Mouse (Mus musculus): ENCODE results near the gene Krtap5-2. TPM values are rescaled to one million over a fixed set of nuclear protein-coding genes. Genes with fewer than 3 reads are reported as not detected.
"Not testable (repeated sequence)": the region's sequence is repeated elsewhere in the genome, so short reads cannot be mapped to it uniquely, and the experiment has no call there.

Krtap5-2 gene
- not detected in 2 replicates for polyA plus RNA-seq (2015; fragmentation: Nextera tagmentation; extraction: Ambion mirVana)

DNA sequence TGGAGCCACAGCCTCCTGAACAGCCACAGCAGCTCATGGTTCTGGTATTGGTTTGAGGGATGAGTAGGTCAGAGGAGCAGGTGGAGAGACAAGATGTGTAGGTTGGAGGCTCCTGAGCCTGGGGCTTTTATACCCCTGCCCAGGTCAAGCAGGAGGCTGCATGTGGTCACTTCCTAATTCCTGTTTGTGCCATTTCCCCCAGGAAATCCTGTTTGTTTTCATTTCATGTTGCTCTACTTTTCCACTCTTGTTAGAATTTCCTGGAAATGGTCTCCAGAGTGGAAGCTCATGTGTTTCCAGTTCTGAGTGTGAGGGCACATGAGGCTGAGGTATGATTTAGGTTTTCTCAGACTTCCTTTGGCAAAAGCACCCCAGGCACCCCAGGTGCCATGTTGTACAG lies at the start of gene Krtap5-2:
TSS of gene Krtap5-2 (minus strand) at position 101 of the 400 bp plus-strand sequence.
- not testable (repeated sequence) for H3K27ac ChIP-seq; ATAC-seq (replicated peaks); H3K27me3 ChIP-seq (replicated peaks); H3K9ac ChIP-seq; H3K4me1 ChIP-seq; H3K4me2 ChIP-seq; H3K36me3 ChIP-seq (replicated peaks); H3K9me3 ChIP-seq; H3K4me3 ChIP-seq

DNA sequence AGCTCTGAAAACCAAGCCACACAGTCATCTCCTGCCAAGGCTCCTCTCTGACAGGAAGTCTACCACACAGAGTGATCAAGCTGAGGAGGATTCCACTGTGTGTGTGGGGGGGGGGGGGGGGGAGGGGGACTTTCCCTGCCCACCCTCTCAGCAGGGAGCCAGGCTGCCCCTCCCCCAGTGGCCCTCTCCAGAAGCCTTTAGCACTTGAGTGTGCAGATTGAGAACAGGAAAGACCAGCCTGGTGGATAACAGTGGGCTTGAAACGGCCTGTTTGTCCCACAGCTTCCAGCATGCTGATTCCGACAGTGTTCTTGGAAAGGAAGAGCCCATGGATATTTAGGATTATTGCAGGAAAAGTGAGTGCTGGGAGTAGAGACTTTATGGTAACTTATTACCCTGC lies 48.7 kb upstream of the Krtap5-2 start:
- Histone ChIP-seq H3K4me3 (no peak overlapping the region), H3K36me3 (replicated peaks) (no peaks in the 10 kb centered on the region), H3K9me3 (no peaks in the 10 kb centered on the region), H3K27me3 (replicated peaks) (no peaks in the 10 kb centered on the region), H3K4me1 (no peaks in the 10 kb centered on the region), H3K4me2 (no peak overlapping the region), H3K9ac (no peak overlapping the region), H3K27ac (no peak overlapping the region)
- no peak for ATAC-seq (replicated peaks)
- WGBS: 57% methylated on average over 2 of the region's 2 CpGs

DNA sequence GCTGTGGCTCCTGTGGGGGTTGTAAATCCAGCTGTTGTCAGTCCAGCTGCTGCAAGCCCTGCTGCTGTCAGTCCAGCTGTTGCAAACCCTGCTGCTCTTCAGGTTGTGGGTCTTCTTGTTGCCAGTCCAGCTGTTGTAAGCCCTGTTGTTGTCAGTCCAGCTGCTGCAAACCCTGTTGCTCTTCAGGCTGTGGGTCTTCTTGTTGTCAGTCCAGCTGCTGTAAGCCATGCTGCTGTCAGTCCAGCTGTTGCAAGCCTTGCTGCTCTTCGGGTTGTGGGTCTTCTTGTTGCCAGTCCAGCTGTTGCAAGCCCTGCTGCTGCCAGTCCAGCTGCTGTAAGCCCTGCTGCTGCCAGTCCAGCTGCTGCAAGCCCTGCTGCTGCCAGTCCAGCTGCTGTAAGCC lies 36.3 kb upstream of the Krtap5-2 start:
- 61% methylated on average over 1 of the region's 1 CpGs for WGBS
- not testable (repeated sequence) for H3K36me3 ChIP-seq (replicated peaks); H3K4me2 ChIP-seq; H3K4me3 ChIP-seq; H3K4me1 ChIP-seq; H3K9ac ChIP-seq; H3K27me3 ChIP-seq (replicated peaks); H3K9me3 ChIP-seq; ATAC-seq (replicated peaks); H3K27ac ChIP-seq

DNA sequence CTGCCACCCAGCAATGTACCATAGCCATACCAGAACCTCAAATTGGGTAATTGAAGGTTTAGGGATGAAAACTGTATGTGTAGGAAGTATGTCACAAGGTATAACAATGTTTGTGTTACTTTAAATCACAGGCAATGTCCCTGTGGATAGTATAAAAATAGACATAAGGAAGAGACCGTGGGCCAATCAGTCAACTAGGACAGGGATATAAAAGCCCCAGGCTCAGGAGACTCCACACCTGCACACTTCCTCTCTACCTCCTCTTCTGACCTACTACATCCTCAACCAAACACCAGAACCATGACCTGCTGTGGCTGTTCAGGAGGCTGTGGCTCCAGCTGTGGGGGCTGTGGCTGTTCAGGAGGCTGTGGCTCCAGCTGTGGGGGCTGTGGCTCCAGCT lies 35.8 kb upstream of the Krtap5-2 start, which contains the start of gene Gm7579:
TSS of gene Gm7579 (plus strand) at position 301 of the 400 bp plus-strand sequence.
- Histone ChIP-seq H3K27me3 (replicated peaks) (no peaks in the 10 kb centered on the region), H3K36me3 (replicated peaks) (no peaks in the 10 kb centered on the region), H3K9ac (no peak within 1 kb of the TSS), H3K4me2 (no peak within 1 kb of the TSS), H3K4me3 (no peak within 1 kb of the TSS), H3K4me1 (no peaks in the 10 kb centered on the region), H3K9me3 (no peaks in the 10 kb centered on the region), H3K27ac (no peak within 1 kb of the TSS)
- 84% methylated on average over 1 of the region's 1 CpGs for WGBS
- ATAC-seq (replicated peaks): no peak

DNA sequence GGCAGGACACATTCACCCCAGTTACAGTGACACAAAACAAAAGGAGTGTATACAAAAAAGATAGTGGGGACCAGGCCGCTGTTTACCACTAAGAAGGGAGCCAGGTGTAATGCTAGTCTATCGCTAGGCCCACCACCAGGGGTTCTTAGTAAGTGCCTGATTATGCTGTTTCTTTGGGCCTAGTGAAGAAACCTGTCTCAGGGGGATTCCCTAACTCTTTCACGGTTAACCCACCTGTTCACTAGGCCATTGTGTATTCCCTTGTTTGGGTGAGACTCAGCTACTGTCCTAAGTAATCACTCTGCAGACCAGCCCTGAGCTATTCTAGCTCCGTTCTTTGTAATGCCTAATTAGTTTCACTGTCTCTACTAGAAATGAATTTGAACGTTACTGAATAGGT lies 31.1 kb upstream of the Krtap5-2 start:
- 71% methylated on average over 5 of the region's 5 CpGs for WGBS
- not testable (repeated sequence) for ATAC-seq (replicated peaks); H3K4me3 ChIP-seq; H3K27me3 ChIP-seq (replicated peaks); H3K9me3 ChIP-seq; H3K36me3 ChIP-seq (replicated peaks); H3K27ac ChIP-seq; H3K4me2 ChIP-seq; H3K9ac ChIP-seq; H3K4me1 ChIP-seq

DNA sequence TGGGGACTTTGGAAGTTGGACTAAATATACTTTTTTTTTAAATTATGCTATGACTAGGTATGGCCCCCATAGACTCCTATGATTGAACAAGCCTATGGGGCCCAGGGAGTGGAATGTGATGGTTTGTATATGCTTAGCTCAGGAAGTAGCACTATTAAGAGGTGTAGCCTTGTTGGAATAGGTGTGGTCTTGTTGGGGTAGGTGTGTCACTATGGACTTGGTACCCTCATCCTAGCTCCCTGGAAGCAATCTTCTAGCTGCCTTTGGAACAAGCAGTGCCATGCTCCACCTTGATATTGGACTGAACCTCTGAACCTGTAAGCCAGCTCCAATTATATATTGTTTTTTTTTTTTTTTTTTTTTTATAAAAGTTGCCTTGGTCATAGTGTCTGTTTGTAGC lies 29.7 kb upstream of the Krtap5-2 start:
- no peak for ATAC-seq (replicated peaks)
- H3K4me3 ChIP-seq: no peak overlapping the region
- H3K4me1 ChIP-seq: no peaks in the 10 kb centered on the region
- H3K36me3 ChIP-seq (replicated peaks): no peaks in the 10 kb centered on the region
- no peaks in the 10 kb centered on the region for H3K27me3 ChIP-seq (replicated peaks)
- H3K4me2 ChIP-seq: no peak overlapping the region
- no peaks in the 10 kb centered on the region for H3K9me3 ChIP-seq
- H3K9ac ChIP-seq: no peak overlapping the region
- H3K27ac ChIP-seq: no peak overlapping the region

DNA sequence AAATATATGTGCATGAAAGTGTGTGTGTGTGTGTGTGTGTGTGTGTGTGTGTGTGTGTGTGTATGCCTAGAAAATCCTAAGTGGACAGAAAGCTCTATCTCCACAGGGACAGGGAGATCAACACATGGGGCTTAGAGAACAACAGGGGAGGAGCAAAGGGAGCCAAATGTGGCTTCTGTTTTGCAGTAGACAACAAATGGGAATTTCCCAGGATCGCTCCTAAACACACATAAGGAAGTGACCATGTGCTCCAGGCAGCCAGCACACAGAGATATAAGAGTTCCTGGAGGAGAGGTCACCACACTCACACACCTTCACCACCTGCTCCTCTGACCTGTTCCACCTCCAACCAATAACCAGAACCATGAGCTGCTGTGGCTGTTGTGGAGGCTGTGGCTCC lies 25.3 kb upstream of the Krtap5-2 start, which contains the start of gene Krtap5-3:
TSS of gene Krtap5-3 (plus strand) at position 301 of the 400 bp plus-strand sequence.
- Histone ChIP-seq H3K4me1 (no peaks in the 10 kb centered on the region), H3K4me3 (no peak within 1 kb of the TSS), H3K9me3 (no peaks in the 10 kb centered on the region), H3K27ac (no peak within 1 kb of the TSS), H3K27me3 (replicated peaks) (no peaks in the 10 kb centered on the region), H3K9ac (no peak within 1 kb of the TSS), H3K4me2 (no peak within 1 kb of the TSS), H3K36me3 (replicated peaks) (no peaks in the 10 kb centered on the region)
- ATAC-seq (replicated peaks): no peak
- WGBS: 79% methylated on average over 1 of the region's 1 CpGs

DNA sequence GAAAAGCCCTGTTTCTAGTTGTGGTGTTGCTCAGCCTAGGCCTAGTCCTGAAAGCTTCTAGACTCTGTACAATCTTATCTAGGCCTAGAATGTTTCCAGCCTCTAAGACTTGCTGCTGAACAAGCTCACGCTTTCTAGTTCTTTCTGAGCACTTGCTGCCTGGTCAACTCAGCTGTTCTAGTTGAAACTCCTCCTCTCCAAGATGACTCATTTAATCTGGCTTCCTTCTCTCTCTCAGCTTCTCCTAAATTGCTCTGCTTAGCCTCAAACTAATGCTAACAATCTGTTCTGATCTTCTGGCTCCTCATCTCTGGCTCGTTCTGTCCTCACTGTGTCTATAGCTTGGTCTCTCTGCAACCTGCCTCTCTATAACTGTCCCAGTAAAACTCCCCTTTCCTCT lies 22.9 kb upstream of the Krtap5-2 start:
- Histone ChIP-seq H3K27me3 (replicated peaks) (no peaks in the 10 kb centered on the region), H3K36me3 (replicated peaks) (no peaks in the 10 kb centered on the region), H3K4me2 (no peak overlapping the region), H3K27ac (no peak overlapping the region), H3K9me3 (no peaks in the 10 kb centered on the region), H3K4me3 (no peak overlapping the region), H3K9ac (no peak overlapping the region), H3K4me1 (no peaks in the 10 kb centered on the region)
- 86% methylated on average over 2 of the region's 2 CpGs for WGBS
- ATAC-seq (replicated peaks): no peak

DNA sequence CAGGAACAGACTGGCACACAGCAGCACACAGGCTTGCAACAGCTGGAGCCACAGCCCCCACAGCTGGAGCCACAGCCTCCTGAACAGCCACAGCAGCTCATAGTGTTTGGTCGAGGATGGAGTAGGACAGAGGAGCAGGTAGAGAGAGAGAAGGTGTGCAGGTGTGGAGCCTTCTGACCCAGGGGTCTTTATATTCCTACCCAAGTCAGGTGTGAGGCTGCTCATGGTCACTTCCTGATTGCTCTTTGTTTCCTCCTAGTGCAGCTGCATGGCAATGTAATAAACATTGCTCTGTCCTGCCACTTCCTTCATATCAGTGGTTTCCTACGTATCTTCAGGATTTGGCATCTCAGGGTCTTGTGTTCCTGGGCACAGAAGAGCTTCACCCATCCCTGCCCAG lies 14.5 kb upstream of the Krtap5-2 start, which contains the start of gene Gm10153:
TSS of gene Gm10153 (minus strand) at position 101 of the 400 bp plus-strand sequence.
- WGBS: 44% methylated on average over 2 of the region's 2 CpGs
- Histone ChIP-seq H3K36me3 (replicated peaks) (no peaks in the 10 kb centered on the region), H3K9ac (no peak within 1 kb of the TSS), H3K9me3 (no peaks in the 10 kb centered on the region), H3K4me2 (no peak within 1 kb of the TSS), H3K4me3 (no peak within 1 kb of the TSS), H3K4me1 (no peaks in the 10 kb centered on the region), H3K27ac (no peak within 1 kb of the TSS), H3K27me3 (replicated peaks) (no peaks in the 10 kb centered on the region)
- ATAC-seq (replicated peaks): no peak

DNA sequence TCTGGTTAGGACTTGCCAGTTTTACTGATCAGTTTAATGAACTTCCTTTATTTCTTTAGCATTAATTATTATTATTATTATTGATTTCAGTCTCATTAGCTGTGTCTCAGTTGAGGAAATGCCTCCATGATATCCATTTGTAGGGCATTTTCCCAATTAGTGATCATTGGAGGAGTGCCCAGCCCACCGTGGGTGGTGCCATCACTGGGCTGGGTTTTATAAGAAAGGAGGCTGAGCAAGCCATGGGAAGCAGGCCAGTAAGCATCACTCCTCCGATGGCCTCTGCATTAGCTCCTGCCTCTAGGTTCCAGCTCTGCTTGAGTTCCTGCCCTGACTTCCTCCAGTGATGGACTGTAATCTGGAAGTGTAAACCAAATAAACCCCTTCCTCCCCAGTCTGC lies 12.4 kb upstream of the Krtap5-2 start:
- Histone ChIP-seq H3K27me3 (replicated peaks) (no peaks in the 10 kb centered on the region), H3K27ac (no peak overlapping the region), H3K9ac (no peak overlapping the region), H3K4me3 (no peak overlapping the region), H3K4me2 (no peak overlapping the region), H3K9me3 (no peaks in the 10 kb centered on the region), H3K36me3 (replicated peaks) (no peaks in the 10 kb centered on the region), H3K4me1 (no peaks in the 10 kb centered on the region)
- no peak for ATAC-seq (replicated peaks)
- whole genome bisulfite sequencing: 52% methylated on average over 2 of the region's 2 CpGs

DNA sequence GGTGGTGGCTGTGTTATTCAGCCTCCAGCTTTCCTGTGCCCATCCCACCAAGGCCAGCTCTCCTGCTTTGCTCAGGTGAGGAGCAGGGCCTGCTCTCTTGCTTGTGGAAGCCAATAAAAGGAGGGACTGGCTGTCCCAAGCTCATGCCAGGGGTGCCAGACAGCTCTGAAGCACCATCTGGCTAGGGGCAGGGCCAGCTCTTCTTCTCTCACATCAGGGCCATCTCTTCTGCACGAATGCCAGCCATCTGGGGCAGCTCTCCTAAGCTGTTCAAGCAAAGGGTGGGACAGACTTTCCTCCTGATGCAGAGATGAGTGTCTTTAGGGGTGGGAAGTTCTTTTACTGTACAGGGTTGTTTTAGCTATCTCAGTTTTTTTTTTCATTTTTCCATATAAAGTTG lies 5.2 kb upstream of the Krtap5-2 start:
- 86% methylated on average over 1 of the region's 1 CpGs for WGBS

DNA sequence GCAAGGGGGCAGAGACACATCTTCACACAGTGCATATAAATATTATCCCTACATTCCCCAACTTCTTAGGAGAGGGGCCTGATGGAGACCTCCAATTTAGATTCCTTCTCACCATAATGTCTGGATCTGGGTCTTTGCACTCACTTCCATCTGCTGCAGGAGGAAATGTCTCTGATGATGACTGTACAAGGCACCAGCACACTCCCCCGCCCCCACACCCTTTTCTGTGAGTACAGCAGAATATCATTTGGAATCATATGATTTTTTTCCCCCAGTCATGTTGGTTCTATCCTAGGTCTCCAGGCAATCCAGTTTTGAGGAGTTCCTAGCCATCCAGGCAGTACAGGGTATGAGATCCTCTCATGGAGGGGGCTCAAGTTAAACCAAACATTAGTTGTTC lies 2.9 kb upstream of the Krtap5-2 start:
- Histone ChIP-seq H3K9ac (no peak overlapping the region), H3K4me3 (no peak overlapping the region), H3K9me3 (no peaks in the 10 kb centered on the region), H3K36me3 (replicated peaks) (no peaks in the 10 kb centered on the region), H3K27ac (no peak overlapping the region), H3K27me3 (replicated peaks) (no peaks in the 10 kb centered on the region), H3K4me2 (no peak overlapping the region), H3K4me1 (no peaks in the 10 kb centered on the region)
- ATAC-seq (replicated peaks): no peak
- WGBS: 72% methylated on average over 1 of the region's 1 CpGs

More for the DNA sequence above, 5.2 kb upstream of the Krtap5-2 start:
- Histone ChIP-seq H3K27ac (no peak overlapping the region), H3K9me3 (no peaks in the 10 kb centered on the region), H3K9ac (no peak overlapping the region), H3K4me3 (no peak overlapping the region), H3K4me2 (no peak overlapping the region), H3K27me3 (replicated peaks) (no peaks in the 10 kb centered on the region), H3K4me1 (no peaks in the 10 kb centered on the region), H3K36me3 (replicated peaks) (no peaks in the 10 kb centered on the region)
- ATAC-seq (replicated peaks): no peak

DNA sequence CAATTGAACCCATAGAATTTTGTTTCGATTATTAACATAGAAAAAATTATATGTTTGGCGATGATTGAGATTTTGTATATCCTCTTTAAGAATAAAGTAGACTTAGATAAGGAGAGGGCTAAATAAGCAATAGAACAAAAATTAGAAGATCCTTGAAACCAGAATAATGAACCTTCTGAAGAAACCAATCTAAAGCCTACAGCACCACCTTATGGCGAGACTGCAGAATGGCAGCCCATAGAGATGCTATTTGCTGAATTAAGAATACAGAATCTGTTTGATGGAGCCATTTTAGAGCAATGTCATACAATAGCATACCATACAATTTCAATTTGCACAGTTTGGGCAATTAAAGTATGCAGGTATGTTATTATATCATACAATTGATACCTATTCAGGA lies 6.0 kb downstream of the Krtap5-2 start:
- no peak for ATAC-seq (replicated peaks)
- Histone ChIP-seq H3K36me3 (replicated peaks) (no peaks in the 10 kb centered on the region), H3K9ac (no peak overlapping the region), H3K9me3 (no peaks in the 10 kb centered on the region), H3K4me1 (no peaks in the 10 kb centered on the region), H3K27ac (no peak overlapping the region), H3K4me3 (no peak overlapping the region), H3K27me3 (replicated peaks) (no peaks in the 10 kb centered on the region), H3K4me2 (no peak overlapping the region)
- 51% methylated on average over 3 of the region's 3 CpGs for WGBS

DNA sequence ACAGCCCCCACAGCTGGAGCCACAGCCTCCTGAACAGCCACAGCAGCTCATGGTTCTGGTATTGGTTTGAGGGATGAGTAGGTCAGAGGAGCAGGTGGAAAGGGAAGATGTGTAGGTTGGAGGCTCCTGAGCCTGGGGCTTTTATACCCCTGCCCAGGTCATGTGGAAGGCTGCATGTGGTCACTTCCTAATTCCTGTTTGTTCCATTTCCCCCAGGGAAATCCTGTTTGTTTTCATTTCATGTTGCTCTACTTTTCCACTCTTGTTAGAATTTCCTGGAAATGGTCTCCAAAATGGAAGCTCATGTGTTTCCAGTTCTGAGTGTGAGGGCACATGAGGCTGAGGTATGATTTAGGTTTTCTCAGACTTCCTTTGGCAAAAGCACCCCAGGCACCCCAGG lies 10.2 kb downstream of the Krtap5-2 start, which contains the start of gene Gm4553:
TSS of gene Gm4553 (minus strand) at position 101 of the 400 bp plus-strand sequence.
- not testable (repeated sequence) for H3K4me3 ChIP-seq; H3K27me3 ChIP-seq (replicated peaks); H3K9me3 ChIP-seq; H3K9ac ChIP-seq; H3K4me2 ChIP-seq; H3K4me1 ChIP-seq; ATAC-seq (replicated peaks); H3K27ac ChIP-seq; H3K36me3 ChIP-seq (replicated peaks)
